Mouse (Mus musculus) bone marrow macrophage, adult 2 months (primary cell): ENCODE measurements around the gene Rab21. TPM values are rescaled to one million over a fixed set of nuclear protein-coding genes. Genes with fewer than 3 reads are reported as not detected.

Experiments used
- H3K27ac ChIP-seq: 2 replicates; pipeline ENCODE4 v1.5.1; 2012; ENCODE audit warnings: low read depth, low read length; ENCODE audit not compliant: insufficient read depth
- H3K4me1 ChIP-seq: 2 replicates; pipeline ENCODE4 v1.6.1; 2012; ENCODE audit warnings: low read length; ENCODE audit not compliant: control insufficient read depth, insufficient read depth
- H3K4me3 ChIP-seq: 2 replicates; pipeline ENCODE4 v1.5.1; 2012; ENCODE audit warnings: mild to moderate bottlenecking, low read length, moderate library complexity; ENCODE audit not compliant: insufficient read depth
- CTCF ChIP-seq: IDR thresholded peaks from 2 replicates; pipeline ENCODE4 v1.5.1; 2012; ENCODE audit warnings: low read depth, mild to moderate bottlenecking, low read length, moderate library complexity
- POLR2A ChIP-seq: IDR thresholded peaks from 2 replicates; pipeline ENCODE4 v1.6.1; 2012; ENCODE audit warnings: mild to moderate bottlenecking, low read depth, low read length, borderline replicate concordance
- polyA plus RNA-seq: library from polyadenylated mRNA; stranded (reverse); fragments of >200 nt; gene quantifications from 2 replicates; pipeline ENCODE4 v1.2.4, GENCODE M21; 2012; ENCODE audit not compliant: missing spikeins, insufficient read depth, insufficient read length

The Rab21 gene
- polyA plus RNA-seq = 55.8 and 59.1 TPM in 2 replicates

DNA sequence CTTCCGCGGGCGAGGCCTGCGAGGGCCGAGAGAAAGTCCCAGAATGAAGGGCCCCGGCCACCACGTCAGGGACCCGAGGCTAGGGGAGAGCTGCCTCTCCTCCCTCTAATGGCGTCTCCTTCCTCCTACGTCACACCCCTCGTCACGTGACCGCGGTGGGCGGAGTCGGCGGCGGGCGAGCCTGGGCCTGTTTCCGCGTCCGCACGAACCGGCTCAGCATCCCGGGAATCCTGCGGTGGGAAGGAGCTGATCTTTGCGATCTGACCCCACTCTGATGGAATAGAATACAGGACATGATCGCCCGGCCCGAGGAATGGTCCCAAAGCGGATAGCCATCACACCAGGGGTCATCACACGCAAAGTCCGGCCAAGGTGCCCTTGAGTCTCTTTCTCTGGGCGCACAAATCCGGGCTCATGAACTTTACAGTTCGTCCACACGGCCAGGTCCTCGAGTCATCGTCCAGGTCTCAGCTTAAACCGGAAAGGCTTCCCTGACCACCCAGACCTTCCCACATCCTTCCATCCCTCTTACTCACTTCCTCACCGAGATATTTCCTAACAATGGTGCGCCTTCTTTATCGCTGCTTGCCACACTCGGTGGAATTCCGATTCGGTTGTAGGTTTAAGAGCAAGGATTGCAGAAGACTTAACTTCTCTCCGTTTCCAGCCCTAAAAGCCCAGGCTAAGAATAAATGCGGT is at the start of gene Rab21:
Gene Rab21 (minus strand): TSS at position 122 of the 699 bp plus-strand sequence.
- TF ChIP-seq CTCF (no peak), POLR2A (peak; percentile 65)
- H3K4me1 ChIP-seq = peaks cover 40% of the 10 kb centered on the region
- H3K27ac ChIP-seq = peak within 1 kb of the TSS; percentile 92
- peak within 1 kb of the TSS; percentile 89 for H3K4me3 ChIP-seq

DNA sequence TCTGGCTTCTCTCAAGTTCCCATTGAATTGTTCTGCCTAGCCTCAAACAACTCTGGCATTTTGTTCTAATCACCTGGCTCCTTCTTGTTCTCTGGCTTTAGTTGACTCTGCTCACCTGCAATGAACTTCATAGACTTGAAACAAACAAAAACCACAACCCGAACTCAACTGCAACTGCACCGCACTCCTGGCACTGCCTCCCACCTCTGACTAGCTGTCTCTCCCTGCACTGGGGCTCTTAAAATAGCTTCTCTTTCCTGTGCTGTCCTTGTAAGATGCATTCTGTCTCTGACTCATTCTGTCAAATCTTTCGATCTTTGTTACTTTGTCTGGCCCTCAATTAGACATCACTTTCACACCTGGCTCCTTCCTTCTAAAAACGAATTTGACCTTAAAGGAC is 47.8 kb upstream of the Rab21 start:
- TF ChIP-seq POLR2A (no peak), CTCF (no peak)
- Histone ChIP-seq H3K4me1 (peaks cover 22% of the 10 kb centered on the region), H3K4me3 (peak overlapping the region; percentile 59; the same call in 1 of the 2 replicates), H3K27ac (peak overlapping the region; percentile 88)

DNA sequence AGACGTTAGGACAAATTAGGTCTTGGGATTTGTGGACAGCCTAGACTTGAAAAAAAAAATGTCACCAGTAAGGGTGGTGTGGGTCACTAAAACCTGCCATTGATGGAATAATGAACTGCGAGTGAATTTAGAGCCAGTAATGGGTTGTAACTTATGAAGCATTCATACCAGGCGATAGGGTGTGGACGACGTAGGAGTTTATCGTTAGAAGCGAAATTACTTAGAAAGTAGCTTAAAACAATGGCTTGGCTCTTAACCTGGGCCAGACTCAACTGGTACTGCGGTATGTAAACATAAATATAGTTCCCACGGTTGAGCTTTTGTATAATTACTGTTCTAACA is 47.2 kb upstream of the Rab21 start:
- peak overlapping the region; percentile 88 for H3K27ac ChIP-seq
- peak overlapping the region; percentile 59 for H3K4me3 ChIP-seq
- TF ChIP-seq CTCF (no peak), POLR2A (no peak)
- peaks cover 22% of the 10 kb centered on the region for H3K4me1 ChIP-seq

DNA sequence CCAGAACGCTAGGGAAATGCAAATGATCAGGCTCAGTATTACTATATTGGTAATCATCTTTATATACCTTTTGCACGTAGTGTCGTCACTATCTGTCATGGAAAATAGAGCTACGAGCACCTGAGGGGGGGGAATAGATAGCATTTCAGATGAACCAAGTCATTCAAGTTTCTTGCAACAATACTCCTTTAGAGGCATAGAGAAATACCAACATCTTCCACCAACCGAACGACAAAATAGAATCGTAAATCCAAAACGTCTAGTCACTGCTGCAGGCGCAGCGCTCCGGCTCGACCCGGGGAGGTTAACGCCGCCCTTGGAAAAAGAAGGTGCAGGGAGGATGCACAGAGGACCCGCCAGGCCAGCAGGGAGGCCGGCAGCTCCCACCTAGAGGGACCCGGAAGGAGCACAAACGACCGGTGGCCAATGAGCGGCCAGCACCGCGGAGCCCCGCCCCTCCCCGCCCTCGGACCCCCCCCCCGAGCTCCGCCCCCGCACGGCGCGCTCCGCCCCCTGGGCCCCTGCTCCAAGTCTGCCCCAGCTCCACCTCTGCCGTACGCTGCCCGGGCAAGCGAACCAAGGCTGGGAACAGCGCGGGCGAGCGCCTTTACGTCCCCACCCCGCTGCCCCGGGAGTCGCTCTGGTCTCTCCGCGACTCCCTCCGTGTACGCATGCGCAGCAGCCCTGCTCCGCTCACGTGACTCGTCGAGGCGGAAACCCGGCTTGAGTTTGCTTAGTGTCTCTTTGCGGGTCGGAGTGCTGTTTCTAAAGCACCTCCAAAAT is 46.6 kb upstream of the Rab21 start, which contains the start of gene Tmem19:
Gene Tmem19 (minus strand): TSS at position 662 of the 783 bp plus-strand sequence.
- peak within 1 kb of the TSS; percentile 88 for H3K27ac ChIP-seq
- TF ChIP-seq POLR2A (peak; percentile 61; the same call in 1 of the 2 replicates), CTCF (no peak)
- peaks cover 22% of the 10 kb centered on the region for H3K4me1 ChIP-seq
- peak within 1 kb of the TSS; percentile 97 for H3K4me3 ChIP-seq

DNA sequence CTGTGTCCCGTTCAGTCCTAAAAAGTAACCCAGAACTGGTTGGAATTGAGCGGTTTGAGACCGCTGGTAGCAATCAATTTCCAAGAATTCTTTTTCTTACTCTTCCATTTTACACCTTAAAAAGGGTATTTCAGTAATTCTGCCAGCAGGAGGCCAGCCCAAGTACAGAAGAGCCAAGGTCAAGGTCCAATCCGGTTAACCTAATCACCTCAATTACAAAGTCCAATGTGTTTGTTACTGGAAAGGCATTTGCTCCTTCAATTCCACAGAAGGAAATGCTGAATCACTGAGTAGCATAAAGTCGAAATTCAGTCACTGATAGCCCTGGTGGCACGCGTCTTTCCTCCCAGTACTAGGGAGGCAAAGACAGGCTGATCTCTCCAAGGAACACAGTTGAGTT is 43.7 kb upstream of the Rab21 start:
- TF ChIP-seq CTCF (no peak), POLR2A (no peak)
- H3K27ac ChIP-seq = no peak overlapping the region

DNA sequence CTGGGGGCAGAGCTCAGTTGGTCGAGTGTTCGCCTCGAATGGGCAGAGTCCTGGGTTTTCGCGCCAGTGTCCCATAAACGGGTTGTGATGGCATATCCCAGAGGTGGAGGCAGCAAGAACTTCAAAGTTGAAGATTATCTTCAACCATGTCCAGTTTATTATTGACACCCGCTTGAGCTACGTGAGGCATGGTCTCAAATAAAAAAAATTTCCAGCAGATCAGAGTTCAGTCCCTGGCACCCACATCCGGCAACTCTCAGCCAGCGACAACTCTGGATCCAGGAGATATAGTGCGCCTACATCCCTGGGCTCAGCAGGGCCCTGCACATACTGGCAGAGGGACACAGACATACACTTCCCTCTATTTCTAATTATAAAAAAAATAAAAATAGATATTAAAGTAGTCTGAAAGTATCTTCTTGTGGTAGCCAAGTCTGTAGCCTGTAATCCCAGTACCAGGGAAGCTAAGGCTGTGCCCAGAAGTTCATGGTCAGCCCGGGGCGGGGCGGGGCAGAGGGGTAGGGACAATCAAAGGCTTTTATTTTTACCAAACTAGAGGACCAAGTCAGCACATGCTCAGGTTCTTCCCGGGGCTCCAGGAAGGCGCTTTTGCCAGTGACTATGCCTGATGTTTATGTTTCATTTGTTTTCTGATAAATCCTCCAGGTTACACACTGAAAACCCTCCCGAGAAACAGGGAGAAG is 43.0 kb upstream of the Rab21 start:
- no peak for TF ChIP-seq CTCF
- TF ChIP-seq POLR2A = no peak
- peaks cover 15% of the 10 kb centered on the region for H3K4me1 ChIP-seq
- H3K4me3 ChIP-seq = no peak overlapping the region
- no peak overlapping the region for H3K27ac ChIP-seq

More for the DNA sequence above, 43.7 kb upstream of the Rab21 start:
- H3K4me3 ChIP-seq = no peak overlapping the region
- peaks cover 19% of the 10 kb centered on the region for H3K4me1 ChIP-seq

DNA sequence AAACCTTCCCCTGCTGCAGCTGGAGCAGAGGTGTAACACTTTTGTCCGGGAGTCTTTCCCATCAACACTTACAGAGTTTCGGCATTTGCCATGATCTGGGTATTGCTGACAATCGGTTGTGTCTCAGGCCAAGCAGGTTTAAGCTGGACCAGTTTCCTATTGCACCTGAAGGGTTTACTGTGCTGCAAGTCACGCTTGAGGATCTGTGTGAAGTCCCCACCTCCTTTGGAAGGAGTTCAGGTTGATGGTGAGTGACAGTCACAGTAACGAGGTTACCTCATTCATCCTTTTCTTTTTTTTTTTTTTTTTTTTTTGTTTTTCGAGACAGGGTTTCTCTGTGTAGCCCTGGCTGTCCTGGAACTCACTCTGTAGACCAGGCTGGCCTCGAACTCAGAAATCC is 40.7 kb upstream of the Rab21 start:
- Histone ChIP-seq H3K27ac (no peak overlapping the region), H3K4me1 (peaks cover 9% of the 10 kb centered on the region), H3K4me3 (no peak overlapping the region)
- TF ChIP-seq CTCF (no peak), POLR2A (no peak)

DNA sequence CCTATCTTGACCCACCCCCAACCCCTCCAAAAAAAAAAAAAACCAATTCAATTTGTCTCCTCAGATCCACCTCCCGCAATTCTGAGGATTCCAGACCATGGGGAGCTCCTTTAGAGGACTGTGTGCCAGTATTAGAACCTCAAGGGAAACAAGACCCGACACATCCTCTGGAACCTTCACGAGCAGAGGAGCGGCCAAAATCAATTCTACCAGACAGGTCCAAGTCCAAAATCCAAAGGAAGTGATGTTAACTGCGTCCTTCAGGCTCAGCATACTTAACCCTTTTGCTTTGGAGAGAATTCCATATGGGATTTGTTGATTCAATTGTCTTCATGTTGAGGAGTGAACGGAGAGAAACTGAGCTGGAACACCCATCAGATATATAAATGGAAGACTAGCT is 39.6 kb upstream of the Rab21 start:
- no peak overlapping the region for H3K4me3 ChIP-seq
- TF ChIP-seq POLR2A (no peak), CTCF (no peak)
- peaks cover 3% of the 10 kb centered on the region for H3K4me1 ChIP-seq
- H3K27ac ChIP-seq = no peak overlapping the region

DNA sequence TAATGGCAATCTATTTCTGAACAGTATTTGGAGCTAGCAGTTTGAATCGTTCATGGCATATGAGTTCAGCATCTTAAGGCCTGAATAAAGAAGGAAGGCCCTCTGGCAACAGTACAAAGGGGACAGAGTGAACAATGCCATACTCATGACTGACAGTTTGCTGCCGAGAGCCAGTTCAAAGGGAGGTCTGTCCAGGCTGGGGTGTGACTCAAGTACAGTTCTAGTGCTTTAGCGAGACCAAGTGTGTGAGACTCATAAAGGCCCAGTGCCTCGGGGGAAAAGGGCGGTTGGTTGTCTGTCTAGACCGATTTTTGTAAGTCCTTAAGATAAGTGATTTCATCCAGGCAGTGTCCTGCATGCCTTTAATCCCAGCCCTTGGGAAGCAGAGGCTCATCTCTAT is 39.2 kb upstream of the Rab21 start:
- H3K4me1 ChIP-seq = peaks cover 3% of the 10 kb centered on the region
- no peak overlapping the region for H3K27ac ChIP-seq
- H3K4me3 ChIP-seq = no peak overlapping the region
- TF ChIP-seq POLR2A = no peak
- TF ChIP-seq CTCF = no peak

DNA sequence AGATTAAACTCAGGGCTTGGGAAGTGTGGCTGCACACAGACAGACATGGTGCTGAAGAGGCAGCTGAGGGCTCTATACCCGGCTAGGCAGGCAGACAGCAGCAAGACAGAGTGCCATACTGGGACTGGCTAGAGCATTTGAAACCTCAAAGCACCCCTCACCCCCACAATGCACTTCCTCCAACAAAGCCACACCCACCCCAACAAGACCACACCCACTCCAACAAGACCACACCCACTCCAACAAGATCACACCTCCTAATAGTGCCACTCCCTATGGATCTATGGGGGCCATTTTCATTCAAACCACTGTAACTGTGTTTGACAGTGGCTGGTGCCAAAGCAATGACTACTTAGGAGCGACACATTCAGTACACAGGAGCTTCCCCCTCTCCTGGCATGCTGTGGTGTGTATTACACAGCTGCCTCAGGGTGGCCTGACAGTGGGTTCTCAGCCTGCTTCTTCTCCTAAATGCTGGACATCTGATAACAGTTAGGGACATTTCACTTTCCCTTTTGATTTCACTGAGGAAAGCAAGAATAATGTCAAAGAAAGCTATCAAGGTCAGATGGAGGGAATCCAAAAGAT is 35.5 kb upstream of the Rab21 start:
- H3K27ac ChIP-seq = no peak overlapping the region
- TF ChIP-seq POLR2A (no peak), CTCF (no peak)
- H3K4me1 ChIP-seq = peaks cover 3% of the 10 kb centered on the region
- H3K4me3 ChIP-seq = no peak overlapping the region
